Mouse (Mus musculus) frontal cortex, adult 2 months (tissue): ENCODE results near the gene Asna1. TPM values are rescaled to one million over a fixed set of nuclear protein-coding genes. Genes with fewer than 3 reads are reported as not detected.

Source experiments
- DNase-seq, 2 experiments: peaks; one replicate each; pipeline ENCODE4 v3.0.0; 2022; ENCODE audit warnings: low spot score in 1 of 2; ENCODE audit errors: extremely low spot score in 1 of 2
- polyA plus RNA-seq: library from polyadenylated mRNA; depleted of rRNA; stranded (reverse); fragments of >200 nt; gene quantifications from 2 replicates; pipeline ENCODE4 v1.2.3, GENCODE M21; 2012

Gene Asna1
- polyA plus RNA-seq, 1 experiment, result 238 TPM

DNA sequence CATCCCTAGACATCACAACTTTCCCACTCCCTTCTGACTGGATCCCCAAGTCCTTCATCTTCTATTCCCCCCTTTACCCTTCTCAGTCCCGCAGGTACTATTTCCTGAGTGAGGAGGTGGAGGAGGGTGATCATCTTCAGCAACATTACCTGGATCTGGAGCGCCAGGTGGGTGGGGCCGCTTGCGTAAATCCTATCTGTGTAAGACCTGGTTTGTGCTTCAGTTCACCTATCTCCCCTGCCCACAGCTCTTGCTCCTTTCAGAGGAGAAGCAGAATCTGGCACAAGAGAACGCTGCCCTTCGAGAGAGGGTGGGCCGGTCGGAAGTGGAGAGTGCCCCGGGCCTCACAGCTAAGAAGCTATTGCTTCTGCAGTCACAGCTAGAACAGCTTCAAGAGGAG lies 30.7 kb downstream of the Asna1 start:
- no peak for DNase-seq

DNA sequence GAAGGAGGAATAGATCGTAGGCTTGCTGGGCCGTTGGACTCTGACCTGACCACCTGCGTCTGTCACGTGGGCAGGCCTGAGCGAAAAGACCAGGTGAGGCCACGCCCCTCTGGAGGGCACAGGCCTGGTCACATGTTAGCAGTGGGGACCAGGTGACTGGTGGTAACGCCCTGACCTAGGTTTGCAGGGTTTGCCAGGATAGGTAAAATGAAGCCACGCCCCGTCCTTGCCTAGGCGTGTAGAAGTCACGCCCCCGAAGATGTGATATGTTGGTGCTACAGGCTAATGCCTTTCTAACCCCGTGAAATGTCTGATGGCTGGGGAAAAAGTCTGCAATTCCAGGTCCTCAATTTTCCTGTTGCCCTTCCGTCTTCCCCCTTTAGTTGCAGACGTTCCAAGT lies 34.2 kb downstream of the Asna1 start:
- DNase-seq, result no peak

DNA sequence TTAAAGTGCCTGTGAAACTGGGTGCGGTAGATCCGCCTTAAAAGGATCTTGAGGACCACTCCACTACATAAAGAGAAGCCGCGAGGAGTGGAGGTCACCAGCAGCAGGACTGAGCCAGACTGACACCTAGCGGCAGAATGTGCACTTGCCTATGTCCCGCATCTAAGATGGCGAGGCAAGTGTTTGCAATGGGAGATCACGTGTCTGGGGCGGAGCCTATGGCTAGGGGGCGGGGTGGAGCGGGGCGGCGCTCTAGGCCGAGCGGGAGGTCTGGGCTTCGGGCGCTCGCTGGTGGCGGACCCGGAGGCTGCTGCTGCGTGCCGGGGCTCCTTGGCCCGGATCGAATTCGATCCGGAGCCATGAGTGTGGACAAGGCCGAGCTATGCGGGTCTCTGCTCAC lies 34.7 kb downstream of the Asna1 start, which contains the start of gene Hook2:
Hook2 (plus strand) TSS at position 255 of the 400 bp plus-strand sequence.
- peak; percentile 95 to 98 for DNase-seq

DNA sequence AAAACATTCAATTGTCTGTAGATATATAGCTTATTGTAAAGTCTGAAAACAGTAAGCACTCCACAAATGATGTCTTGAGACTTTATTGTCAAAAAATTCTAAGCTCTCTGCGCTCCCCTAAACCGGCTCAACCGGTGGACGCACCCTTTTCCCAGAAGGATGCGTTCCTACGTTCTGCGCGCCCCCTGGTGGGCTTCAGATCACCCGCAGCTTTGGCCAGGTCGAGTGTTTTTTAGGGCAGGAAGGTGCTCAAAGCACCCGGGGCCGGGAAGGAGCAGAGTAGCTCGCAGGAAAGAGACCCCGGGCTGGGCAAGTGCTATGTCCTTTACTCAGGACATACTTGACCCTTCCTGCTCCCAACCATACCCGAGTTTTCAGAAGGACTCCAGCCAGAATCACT lies 35.3 kb downstream of the Asna1 start:
- peak; percentile 77 to 94 for DNase-seq

DNA sequence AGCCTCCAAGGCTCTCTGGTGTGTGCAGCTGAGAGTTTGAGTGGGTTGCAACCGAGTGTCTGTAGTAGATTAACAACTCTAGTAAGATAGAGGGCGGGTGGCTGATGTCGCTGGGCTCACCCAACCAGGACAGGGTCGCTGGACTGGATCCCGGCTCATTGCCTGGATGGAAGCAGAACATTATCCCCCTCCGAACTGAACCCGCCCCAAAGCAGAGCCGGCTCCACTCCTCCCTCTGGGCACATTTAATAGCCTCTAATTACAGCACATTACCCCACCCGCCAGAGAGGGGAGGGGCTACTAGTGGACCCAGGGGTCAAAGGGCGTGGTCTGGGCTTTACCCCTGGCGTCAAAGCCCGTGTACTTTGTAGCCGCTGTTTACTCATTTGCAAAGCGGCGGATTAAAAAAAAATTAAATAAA lies 35.8 kb downstream of the Asna1 start:
- no peak for DNase-seq

DNA sequence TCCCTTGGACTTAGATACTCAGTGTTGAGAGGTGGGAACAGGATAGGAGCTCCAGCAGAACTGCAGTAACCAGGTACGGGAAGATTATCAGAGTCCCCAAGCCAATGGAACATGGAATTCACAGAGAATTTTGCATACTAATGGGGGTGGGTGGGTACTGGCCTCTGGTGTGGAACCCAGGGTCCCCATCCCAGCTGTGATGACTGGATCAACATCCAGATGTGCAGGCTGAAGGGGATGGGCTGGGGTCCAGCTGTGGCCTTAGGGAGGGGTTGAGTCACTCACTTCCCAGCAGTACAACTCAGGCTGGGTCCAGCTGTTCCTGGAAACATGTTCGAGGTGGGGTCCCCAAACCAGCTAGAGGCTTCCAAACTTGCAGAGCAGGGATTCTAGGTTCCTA lies 37.2 kb downstream of the Asna1 start:
- DNase-seq, result no peak

DNA sequence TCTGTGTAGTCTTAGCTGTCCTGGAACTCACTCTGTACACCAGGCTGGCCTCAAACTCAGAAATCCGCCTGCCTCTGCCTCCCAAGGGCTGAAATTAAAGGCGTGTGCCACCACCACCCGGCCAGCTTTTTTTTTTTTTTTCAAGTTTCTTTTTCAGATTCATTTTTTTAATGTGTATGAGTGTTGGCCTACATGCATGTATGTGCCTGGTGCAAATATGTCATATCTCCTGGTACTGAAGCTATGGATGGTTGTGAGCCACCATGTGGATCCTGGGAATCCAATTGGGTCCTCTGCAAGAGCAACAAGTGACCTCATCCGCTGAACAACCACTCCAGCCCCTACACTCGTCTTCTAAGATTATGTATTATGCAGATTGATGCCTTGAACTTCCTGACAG lies 37.7 kb downstream of the Asna1 start:
- DNase-seq, result no peak

DNA sequence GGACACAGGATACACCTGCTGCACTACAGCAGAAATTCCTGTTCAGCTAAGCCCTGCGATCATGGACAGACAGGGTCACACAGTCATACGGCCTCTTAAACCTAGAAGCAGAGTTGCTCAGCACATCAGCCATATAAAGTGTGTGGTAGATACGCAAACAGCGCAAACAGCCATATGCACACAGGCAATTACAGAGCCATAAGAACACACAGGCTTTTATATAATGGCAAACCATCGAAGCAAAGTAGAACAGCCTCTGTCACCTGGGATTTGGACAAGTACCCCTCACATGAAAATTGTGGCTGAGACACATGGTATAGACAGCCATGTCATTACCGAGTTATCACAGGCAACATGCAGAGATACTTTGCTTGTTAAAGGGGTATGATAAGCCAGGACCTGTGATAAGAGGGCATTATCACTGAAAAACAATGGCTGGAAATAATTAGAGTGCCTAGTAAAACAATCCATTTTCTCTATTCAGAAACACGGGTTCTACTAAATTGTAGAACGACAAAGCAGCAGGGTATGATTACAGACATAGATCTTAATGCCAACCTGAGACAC lies 38.6 kb downstream of the Asna1 start:
- DNase-seq, result no peak

DNA sequence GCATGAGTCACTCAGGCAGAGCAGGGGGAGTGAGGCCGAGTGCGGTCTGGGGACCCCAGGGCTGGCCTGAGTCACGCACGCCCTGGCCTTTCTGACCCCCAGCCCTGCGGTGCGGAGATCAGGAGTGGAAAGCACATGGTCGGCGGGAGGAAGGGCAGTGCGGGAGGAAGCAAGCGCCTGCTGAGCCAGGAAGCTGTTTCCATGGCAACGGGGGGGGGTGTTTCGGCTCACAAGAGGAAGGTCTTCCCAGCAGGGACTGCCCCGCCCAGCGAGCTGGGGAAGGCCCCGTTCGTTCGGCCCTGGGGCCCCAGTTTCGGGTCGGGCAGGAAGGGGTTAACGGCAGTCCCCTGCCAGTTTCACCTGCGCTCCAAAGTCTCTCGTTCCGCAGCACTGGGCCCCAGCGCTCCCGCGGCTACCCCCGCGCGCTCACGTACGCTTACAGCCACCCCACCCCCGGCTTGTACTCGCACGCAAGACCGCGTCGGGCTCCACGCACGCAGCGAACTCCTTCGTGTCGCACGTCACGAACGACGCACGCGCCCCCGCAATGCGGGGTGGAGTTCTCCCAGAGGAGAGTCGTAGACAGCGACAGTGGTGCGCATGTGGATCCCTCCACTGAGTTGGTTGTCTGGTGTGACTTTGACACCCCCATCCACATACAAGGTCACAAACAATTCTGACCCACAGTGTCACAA lies 39.2 kb downstream of the Asna1 start:
- DNase-seq, result peak; percentile 92 to 96

DNA sequence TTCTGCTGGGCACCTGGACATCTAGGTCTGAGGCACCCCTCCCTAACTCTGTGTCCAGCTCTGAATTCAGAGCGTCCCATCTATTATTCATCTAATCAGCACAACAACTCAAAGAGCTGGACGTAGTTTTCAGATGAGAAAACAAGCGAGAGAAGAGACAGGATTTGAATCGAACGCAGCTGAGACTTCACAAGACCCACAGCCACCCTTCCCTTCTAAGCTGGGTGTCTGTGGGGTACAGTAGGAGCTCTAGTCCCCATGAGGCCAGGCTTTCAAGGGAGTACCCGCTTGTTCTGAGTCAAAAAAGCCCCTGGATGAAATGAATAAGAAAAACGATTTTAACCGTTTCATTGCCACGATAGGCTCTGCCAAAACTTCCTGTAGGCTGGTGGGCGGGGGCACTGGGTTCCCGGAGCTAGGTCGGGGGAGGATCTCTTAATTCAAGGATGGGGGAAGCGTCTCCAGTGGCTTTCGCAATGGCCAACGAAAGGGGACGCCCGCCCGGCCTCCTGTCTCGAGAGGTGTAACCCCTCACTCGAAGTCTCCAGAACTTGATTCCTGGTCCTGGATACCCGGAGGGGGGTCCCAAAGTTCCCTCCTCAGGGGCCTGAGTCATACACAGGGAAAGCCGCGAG lies 39.9 kb downstream of the Asna1 start:
- DNase-seq, result peak in 1 of 2 experiments; percentile 55

DNA sequence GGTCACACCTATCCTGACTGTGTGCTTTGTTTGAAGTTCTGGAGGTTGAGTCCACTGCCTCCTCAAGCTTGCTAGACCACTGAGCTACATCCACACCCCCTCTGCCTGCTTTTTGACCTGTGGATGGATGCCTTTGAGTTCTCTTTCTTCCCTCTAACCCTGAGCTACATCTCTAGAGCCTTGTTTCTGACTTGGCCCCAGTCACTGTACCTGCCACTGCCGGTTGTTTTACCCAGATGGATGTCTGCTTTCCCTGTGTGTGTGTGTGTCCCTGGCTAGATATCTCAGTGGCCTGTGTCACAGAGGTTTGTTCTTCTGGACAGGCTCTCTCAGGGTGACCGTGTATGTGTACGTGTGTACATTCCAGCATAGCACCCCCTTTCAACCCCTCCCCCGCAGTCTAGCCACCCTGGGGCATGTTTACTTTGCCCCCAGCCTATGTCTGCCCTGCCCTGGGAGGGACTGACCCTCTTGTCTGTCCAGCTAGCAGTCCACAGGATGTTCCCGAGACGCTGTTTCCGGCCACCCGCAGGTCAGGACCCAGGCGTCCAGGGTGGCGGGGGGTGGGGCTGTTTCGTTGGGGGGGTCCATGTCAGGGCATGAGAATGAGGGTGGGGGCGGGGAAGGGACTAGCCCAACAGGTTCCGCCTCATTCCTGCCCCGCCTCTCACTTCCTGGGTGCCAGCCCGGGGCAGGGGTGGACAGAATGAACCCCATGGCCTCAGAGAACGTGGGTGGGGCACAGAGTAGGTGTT lies 40.6 kb downstream of the Asna1 start:
- no peak for DNase-seq

DNA sequence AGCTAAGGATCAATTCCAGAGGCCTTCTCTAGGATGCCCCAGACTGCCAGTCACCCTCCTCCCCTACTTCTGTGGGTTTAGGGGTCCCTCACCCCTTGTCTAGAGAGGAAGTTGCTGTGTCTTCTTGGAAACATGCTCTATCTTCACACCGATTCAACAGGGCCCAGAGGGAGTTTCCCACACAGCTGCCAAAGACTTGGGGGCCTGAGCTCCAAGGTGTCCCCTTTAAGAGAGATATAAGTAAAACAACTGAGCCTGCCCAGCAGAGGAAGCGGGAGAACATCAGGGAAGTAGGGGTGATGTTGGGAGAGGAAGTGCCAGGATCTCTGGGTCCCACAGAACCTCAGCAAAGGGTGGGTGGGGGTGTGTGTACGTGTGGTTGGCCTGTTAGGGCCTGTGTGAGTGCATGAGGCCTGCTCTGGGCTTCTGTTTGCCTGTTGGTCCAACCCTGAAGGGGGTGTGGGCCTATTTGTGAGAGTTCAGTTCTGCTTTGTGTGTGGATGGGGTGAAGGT lies 42.5 kb downstream of the Asna1 start:
- DNase-seq, result no peak

DNA sequence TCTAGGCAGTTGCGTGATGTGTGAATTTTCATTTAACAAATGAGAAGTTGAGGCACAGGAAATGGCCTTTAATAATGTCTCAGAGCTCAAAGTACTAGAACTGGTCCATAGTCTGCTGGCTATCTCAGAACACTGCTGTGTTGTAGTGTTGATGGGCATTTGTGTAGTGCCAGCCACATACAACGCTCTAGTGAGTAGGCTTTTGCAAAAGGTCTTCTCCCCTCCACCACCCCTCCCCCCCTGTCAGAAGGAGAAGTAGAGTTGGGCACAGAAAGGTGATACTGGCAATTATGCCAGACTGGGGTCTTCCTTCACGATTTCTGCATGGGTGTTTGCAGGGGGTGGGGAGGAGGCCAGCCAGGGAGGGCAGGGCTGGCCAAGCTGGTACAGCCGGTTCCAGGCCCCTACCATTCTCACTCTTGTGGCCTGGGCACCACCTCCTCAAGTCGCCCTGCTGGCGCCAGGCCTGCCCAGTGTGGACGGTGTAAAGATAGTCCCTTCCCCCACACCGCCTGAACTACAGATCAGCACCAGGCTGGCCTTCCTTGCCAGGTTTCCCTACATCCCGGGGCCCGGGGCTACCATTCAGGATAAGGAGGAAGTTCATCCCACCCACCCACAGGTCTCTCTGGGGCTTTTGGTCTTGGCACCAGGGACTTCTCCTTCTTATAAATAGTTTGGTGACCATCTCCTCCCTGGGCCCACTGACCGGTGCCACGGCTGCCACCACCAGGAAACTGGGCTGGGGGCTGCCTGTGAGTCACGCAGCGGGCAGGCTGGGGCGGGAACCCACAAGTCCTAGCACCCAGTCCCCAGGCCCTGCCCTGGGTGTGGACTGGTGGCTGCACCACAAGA lies 43.2 kb downstream of the Asna1 start:
- DNase-seq, result no peak

DNA sequence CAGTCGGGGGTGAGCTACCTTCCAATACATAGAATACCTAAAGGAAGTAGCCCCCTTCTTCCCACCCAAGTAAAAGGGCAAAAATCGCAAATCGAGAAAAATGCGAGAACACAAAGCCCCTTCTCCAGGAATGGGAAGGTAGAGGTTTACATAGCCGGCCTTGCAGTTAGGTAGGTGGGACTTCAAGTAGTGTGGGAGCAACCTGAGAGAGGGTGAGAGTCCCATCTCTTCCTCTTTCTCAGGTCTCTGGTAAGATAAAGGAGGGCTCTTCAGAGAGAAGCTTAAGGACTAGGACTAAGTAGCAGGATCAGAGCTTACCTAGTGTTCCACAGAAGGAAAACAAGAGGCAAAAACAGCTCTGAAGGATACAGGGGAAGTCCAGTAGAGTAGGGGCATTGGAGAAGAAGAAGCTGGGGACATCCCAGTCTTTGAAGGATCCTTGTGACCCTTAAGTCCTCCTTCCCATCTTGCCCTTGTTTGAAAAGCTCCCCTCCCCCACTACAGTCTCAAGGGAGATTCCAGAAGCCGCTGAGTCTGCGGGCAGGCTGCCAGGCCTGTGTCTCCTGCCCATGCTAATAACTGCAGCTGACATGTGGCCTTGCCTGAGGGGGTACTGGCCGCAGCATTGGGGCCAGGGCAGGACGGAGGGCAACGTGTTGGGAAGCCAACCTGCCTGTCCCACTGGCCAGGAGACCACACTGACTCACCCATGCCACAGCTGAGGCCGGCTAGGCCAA lies 44.3 kb downstream of the Asna1 start:
- peak in 1 of 2 experiments; percentile 63 for DNase-seq

DNA sequence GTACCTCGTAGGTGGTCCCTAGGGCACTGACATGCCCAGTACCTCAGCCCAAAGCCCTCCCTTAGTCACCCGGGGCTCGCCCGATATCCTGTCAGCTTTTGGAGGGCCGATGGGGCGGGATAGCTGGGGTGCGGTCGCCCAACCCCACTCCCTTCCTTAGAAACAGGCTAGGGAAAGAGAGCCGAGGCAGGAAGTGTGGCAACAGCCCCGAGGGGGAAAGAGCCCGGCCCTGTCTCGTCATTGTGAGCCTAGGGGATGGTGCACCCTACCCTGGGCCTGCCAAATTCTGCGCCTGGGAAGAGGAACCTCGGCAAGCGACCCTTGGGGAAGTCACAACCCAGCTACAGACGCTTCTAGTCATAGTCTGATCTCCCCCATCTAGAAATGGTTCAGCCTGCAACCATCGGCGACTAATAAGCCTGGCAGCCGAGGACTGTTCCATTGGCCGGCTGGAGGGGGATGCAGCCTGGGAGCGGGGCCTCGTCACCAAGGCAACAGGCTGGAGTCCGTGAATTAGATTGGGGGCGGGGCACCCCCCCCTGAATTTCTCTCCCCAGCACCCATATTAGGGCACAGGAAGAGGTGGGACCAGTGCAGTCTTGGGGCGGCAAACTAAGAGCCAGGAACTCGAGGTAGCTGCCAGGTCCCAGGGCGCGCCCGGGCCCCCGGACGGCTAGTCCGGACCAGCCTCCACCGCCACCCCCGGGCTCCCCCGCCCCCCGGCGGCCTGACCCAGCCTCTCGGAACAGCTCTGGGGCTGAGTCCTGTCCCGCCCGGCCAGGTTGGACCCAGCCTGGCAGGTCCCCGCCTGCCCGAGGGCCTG lies 45.3 kb downstream of the Asna1 start:
- peak; percentile 86 to 95 for DNase-seq

DNA sequence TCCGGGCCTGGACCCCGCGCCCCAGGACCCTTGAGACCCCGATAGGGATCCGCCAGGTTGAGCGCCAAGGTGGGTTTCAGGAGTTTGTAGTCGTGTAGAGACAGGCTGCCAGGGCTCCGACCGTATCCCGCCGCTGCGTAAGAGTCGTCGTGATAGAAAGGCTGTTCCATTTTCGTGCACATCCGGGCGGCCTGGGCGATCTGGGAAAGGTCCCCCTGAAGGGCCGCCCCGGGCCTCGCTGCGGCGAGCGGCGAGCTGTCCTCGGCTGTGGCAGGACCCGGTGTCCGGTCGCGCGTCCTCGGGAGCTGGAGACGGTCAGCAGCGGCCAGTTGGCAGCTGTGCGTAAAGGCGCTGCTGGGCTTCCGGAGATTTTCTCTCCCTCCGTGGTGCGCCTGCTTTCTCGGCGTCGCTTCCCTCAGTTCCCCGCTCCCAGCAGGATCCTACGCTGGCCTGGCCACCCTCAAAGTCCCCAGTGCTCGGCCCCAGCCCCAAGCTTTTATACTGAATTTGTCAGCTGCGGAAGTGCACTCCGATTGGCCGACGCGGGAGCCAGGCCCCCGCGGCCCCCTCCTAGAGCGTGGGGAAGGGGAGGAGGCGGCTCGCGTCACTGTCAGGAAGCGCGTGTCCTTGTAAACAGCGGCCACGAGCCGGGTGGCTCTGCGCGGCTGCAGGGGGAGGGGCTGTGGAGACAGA lies 46.7 kb downstream of the Asna1 start, which contains the start of gene Junb:
Junb (minus strand) TSS at position 471 of the 693 bp plus-strand sequence.
- peak; percentile 91 to 96 for DNase-seq

DNA sequence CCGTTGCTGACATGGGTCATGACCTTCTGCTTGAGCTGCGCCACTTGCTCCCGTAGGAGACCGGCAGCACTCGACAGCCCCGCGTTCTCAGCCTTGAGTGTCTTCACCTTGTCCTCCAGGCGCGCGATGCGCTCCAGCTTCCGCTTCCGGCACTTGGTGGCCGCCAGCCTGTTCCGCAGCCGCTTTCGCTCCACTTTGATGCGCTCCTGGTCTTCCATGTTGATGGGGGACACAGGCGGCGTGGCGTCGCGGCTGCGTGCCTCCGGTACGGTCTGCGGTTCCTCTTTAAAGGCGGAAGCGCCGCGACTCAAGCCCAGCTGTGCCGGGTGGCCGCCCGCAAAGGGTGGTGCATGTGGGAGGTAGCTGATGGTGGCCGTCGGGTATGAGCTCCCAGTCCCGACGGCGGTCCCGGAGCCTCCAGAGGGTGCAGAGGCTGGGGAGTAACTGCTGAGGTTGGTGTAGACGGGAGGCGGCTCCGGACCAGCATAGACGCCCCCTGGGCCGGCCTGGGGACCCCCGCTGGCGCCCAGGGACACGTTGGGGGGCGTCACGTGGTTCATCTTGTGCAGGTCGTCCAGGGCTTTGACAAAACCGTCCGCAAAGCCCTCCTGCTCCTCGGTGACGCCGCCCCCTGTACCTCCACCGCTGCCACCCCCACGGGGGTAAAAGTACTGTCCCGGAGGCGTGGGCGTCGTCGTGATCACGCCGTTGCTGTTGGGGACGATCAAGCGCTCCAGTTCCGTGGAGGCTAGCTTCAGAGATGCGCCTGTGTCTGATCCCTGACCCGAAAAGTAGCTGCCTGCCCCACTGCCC lies 47.4 kb downstream of the Asna1 start:
- DNase-seq, result peak in 1 of 2 experiments; percentile 70
